Mouse (Mus musculus) liver, embryonic 12.5 days (tissue): ENCODE results near the gene Knop1. TPM values are rescaled to one million over a fixed set of nuclear protein-coding genes. Genes with fewer than 3 reads are reported as not detected.

Experiments used
- polyA plus RNA-seq: library from polyadenylated mRNA; unstranded; fragments of >200 nt; fragmentation: Nextera tagmentation; extraction: Ambion mirVana; gene quantifications from 2 replicates; pipeline ENCODE4 v1.2.1, GENCODE M21; 2016

The Knop1 gene
- polyA plus RNA-seq, 1 experiment from 2014 or later, result 60.2 TPM

Other genes with a start within 250 kb of the Knop1 start
- 45.7 and 51.8 TPM in 2 replicates for gene Gde1, start 150.5 kb downstream of the Knop1 start, polyA plus RNA-seq
- gene Ccp110, start 143.7 kb downstream of the Knop1 start, polyA plus RNA-seq, result 10.4 and 10.8 TPM in 2 replicates
- gene Vps35l, start 116.0 kb downstream of the Knop1 start, polyA plus RNA-seq, result 45.7 and 49.6 TPM in 2 replicates
- gene Iqck, start 502 bp downstream of the Knop1 start, polyA plus RNA-seq, result 0.37 and 0.68 TPM in 2 replicates
- 0.46 and 0.73 TPM in 2 replicates for gene Gprc5b, start 139.0 kb upstream of the Knop1 start, polyA plus RNA-seq